Mouse (Mus musculus) ES-E14 (cell line): Measurements from ENCODE around the gene Syna. TPM values are rescaled to one million over a fixed set of nuclear protein-coding genes. Genes with fewer than 3 reads are reported as not detected.
A peak's percentile ranks its signal among the peaks of the same experiment; 100 is the strongest.

Experiments used
- DNase-seq: peaks from one replicate; pipeline ENCODE4 v3.0.0-alpha.2; 2013; ENCODE audit warnings: low read depth, low spot score
- H3K27ac ChIP-seq: 2 replicates; pipeline ENCODE4 v1.5.1; 2012; ENCODE audit warnings: low read depth, mild to moderate bottlenecking, low read length, moderate library complexity, mixed read lengths; ENCODE audit not compliant: poor library complexity, insufficient read depth, severe bottlenecking
- H3K36me3 ChIP-seq: 2 replicates; pipeline ENCODE4 v1.6.1; 2012; ENCODE audit warnings: mild to moderate bottlenecking, low read length, moderate library complexity, mixed read lengths; ENCODE audit not compliant: control insufficient read depth, poor library complexity, insufficient read depth, severe bottlenecking
- H3K4me1 ChIP-seq, 2 experiments: fragments of 150-350 bp in 1 of 2; sonication (generic) in 1 of 2; 2 replicates each; pipeline ENCODE4 v1.6.1; 2012; ENCODE audit warnings: low read length in 2 of 2, mild to moderate bottlenecking in 1 of 2, mixed read lengths in 1 of 2; ENCODE audit not compliant: control insufficient read depth in 2 of 2, insufficient read depth in 2 of 2, poor library complexity in 1 of 2
- H3K4me3 ChIP-seq, 2 experiments: fragments of 150-350 bp in 1 of 2; sonication (generic) in 1 of 2; 2 replicates each; pipeline ENCODE4 v1.5.1; 2012; ENCODE audit warnings: low read length in 2 of 2, low read depth in 1 of 2, mild to moderate bottlenecking in 1 of 2, mixed read lengths in 1 of 2; ENCODE audit not compliant: insufficient read depth in 1 of 2, poor library complexity in 1 of 2, severe bottlenecking in 1 of 2
- H3K9ac ChIP-seq: 2 replicates; pipeline ENCODE4 v1.6.1; 2012; ENCODE audit warnings: low read depth, mild to moderate bottlenecking, low read length, mixed read lengths; ENCODE audit not compliant: poor library complexity, insufficient read depth, severe bottlenecking
- H3K9me3 ChIP-seq: fragments of 150-350 bp; sonication (generic); 2 replicates; pipeline ENCODE4 v1.6.1; 2012; ENCODE audit warnings: low read depth, mild to moderate bottlenecking, low read length; ENCODE audit not compliant: control insufficient read depth, insufficient read depth
- CHD2 ChIP-seq: IDR thresholded peaks from 2 replicates; pipeline ENCODE4 v1.6.1; 2014; ENCODE audit warnings: mild to moderate bottlenecking, low read depth, low read length, inconsistent platforms
- HCFC1 ChIP-seq: IDR thresholded peaks from 2 replicates; pipeline ENCODE4 v1.6.1; 2012; ENCODE audit warnings: low read length, inconsistent platforms, borderline replicate concordance; ENCODE audit not compliant: insufficient read depth
- MAFK ChIP-seq: IDR thresholded peaks from 2 replicates; pipeline ENCODE4 v1.6.1; 2014; ENCODE audit warnings: mild to moderate bottlenecking, low read depth, low read length, inconsistent platforms; ENCODE audit not compliant: insufficient read depth
- ZC3H11A ChIP-seq: IDR thresholded peaks from 2 replicates; pipeline ENCODE4 v1.6.1; 2012; ENCODE audit warnings: low read depth, mild to moderate bottlenecking, inconsistent platforms, low read length, borderline replicate concordance
- ZNF384 ChIP-seq: IDR thresholded peaks from 2 replicates; pipeline ENCODE4 v1.6.1; 2012; ENCODE audit warnings: low read depth, low read length, inconsistent platforms
- in situ Hi-C, 2 experiments: fragments of 600-800 bp; cut with MboI; formaldehyde crosslinking; loops; one replicate each; pipeline ENCODE4 v1.15.1; 2025; ENCODE audit warnings: low sequenced_read_pairs in 2 of 2, inconsistent platforms in 1 of 2; ENCODE audit not compliant: unreplicated experiment in 2 of 2
- total RNA-seq: library from RNA; depleted of rRNA; stranded (reverse); fragments of 300-350 nt; gene quantifications from 2 replicates; pipeline ENCODE4 v1.2.3, GENCODE M21; 2012

Gene Syna
- total RNA-seq, 1 experiment = 0.18 TPM

GRCm38 (mm10) chr5:134531585-134531984, 28.4 kb downstream of the Syna start:
- in situ Hi-C loops = no loop called here
- Histone ChIP-seq H3K9ac (no peak overlapping the region), H3K36me3 (no peaks in the 10 kb centered on the region), H3K9me3 (no peaks in the 10 kb centered on the region), H3K4me1 (peaks cover 2 to 11% of the 10 kb centered on the region in 2 experiments; a peak in 1 of 4 replicates), H3K4me3 (no peak overlapping the region), H3K27ac (no peak overlapping the region)
- DNase-seq = no peak
- no peak for TF ChIP-seq HCFC1
- no peak for TF ChIP-seq CHD2
- TF ChIP-seq MAFK = no peak
- no peak for TF ChIP-seq ZC3H11A
- no peak for TF ChIP-seq ZNF384

GRCm38 (mm10) chr5:134530830-134531229, 29.1 kb downstream of the Syna start:
- DNase-seq = no peak
- Histone ChIP-seq H3K27ac (no peak overlapping the region), H3K36me3 (no peaks in the 10 kb centered on the region)

GRCm38 (mm10) chr5:134528488-134528887, 31.5 kb downstream of the Syna start:
- Histone ChIP-seq H3K4me3 (no peak overlapping the region), H3K27ac (no peak overlapping the region), H3K4me1 (peaks cover 2 to 11% of the 10 kb centered on the region in 2 experiments; a peak in 1 of 4 replicates), H3K9ac (no peak overlapping the region), H3K9me3 (no peaks in the 10 kb centered on the region), H3K36me3 (no peaks in the 10 kb centered on the region)
- no peak for DNase-seq
- in situ Hi-C loops = no loop called here
- TF ChIP-seq HCFC1 = no peak
- TF ChIP-seq ZC3H11A = no peak
- TF ChIP-seq ZNF384 = no peak
- TF ChIP-seq CHD2 = no peak
- no peak for TF ChIP-seq MAFK

More at GRCm38 (mm10) chr5:134530830-134531229, 29.1 kb downstream of the Syna start:
- in situ Hi-C loops = no loop called here
- Histone ChIP-seq H3K9me3 (no peaks in the 10 kb centered on the region), H3K9ac (no peak overlapping the region), H3K4me1 (peaks cover 2 to 11% of the 10 kb centered on the region in 2 experiments; a peak in 1 of 4 replicates), H3K4me3 (no peak overlapping the region)
- TF ChIP-seq CHD2 (no peak), HCFC1 (no peak), MAFK (no peak)

GRCm38 (mm10) chr5:134525971-134526711, 33.8 kb downstream of the Syna start:
- Histone ChIP-seq H3K36me3 (no peaks in the 10 kb centered on the region), H3K27ac (no peak overlapping the region), H3K4me3 (no peak overlapping the region), H3K4me1 (peaks cover 2 to 16% of the 10 kb centered on the region in 2 experiments; a peak in 1 of 4 replicates), H3K9ac (no peak overlapping the region), H3K9me3 (no peaks in the 10 kb centered on the region)
- no peak for TF ChIP-seq MAFK
- TF ChIP-seq HCFC1 = no peak
- no peak for TF ChIP-seq CHD2
- TF ChIP-seq ZC3H11A = no peak
- TF ChIP-seq ZNF384 = no peak
- in situ Hi-C loops = no loop called here
- peak; percentile 55 for DNase-seq
